Mouse (Mus musculus): ENCODE measurements around the gene Thsd7b. TPM values are rescaled to one million over a fixed set of nuclear protein-coding genes. Genes with fewer than 3 reads are reported as not detected.
"Not testable (repeated sequence)": the region's sequence is repeated elsewhere in the genome, so short reads cannot be mapped to it uniquely, and the experiment has no call there.

Thsd7b gene
- total RNA-seq, 2 experiments from 2014 or later: 1.4 to 1.6 TPM

DNA sequence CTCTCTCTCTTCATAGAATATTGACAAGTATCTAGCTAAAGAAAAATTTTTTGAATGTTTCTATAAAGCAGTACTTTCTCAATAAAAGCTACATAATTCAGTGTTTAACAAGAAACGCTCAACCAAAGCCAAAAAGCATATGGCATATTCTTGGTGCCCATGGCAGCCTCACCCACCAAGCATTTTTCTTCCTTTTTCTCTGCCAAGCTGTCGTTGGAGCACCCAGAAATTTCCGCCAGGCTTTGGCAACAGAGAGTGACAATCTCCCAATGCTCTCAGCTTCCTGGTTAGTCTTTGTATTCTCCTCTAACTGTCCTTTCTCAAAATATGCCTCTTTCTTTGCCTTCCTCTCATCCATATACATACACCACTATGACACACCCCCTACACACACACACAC, 857.8 kb downstream of the Thsd7b start:
- no peak for DNase-seq

DNA sequence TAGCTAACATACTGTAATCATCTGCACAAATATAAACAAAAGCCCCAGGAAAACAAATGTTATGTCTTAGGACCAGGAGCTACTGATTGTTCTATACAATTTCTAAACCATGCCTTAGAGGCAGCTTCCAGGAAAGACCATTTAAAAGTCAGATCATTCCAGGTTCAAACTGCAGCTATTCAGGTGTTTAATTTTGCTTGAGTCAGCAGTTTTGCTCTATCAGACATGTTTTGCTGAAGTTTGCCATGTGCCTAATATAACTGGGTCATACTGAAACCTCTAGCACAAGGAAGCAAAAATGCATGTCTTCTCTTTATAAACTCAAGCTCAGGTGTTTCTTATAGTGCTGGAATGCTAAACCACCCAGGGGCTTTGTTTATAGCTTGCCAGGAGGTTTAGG, 893.1 kb downstream of the Thsd7b start:
- no peak for DNase-seq

DNA sequence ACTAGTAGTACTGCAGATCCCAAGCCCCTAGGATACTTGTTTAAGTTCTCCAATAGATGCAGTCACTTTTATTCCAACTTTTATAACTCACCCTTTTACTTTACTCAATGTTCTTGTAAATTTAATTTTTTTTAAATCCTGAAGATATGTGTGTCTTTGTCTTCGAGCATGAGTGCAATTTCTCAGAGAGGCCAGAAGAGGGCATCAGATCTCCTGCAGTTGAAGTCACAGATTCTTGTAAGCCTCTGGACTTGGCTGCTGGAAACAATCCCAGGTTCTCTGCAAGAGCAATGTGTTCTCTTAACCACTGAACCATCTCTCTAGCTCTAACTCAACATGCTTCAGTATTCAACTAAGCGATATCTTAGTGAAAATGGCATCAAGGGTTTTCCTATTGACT, 894.2 kb downstream of the Thsd7b start:
- no peak for DNase-seq

DNA sequence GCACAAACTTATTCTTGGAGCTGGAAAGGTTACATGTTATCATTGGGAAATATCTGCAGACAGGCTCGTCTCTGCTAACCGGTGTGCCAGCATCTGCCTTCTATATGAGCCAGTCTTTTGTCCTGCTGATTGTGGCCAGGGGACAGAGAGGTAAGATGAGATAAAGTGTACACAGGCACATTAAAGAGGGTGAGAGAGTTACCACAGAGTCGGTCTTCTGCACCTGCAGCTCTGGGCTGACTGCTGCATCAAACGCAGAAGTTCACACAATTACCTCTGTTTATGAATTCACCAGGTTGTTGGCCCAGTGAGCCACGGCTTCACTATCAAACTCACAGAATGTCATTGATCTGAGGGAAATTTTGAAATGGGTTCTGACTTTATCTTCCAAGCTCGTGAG, 896.8 kb downstream of the Thsd7b start:
- DNase-seq: no peak

DNA sequence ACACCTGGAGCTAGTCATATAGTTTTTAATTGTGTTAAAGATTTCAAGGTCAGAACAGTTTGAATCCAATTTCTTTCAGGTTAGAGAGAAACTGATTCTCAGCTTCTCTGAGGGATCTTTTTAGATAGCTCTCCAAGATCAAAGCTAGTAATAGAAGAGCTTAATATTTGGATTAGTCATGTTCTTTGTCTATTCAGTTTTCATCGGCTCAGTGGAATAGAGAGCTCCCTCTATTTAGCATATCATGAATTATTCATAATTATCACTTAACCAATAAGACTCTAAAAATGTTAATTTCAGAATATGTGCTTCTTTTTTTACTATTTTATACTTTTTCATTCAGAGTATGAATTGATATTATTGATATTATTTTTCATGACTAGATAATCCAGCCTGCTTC, 897.2 kb downstream of the Thsd7b start:
- no peak for DNase-seq

DNA sequence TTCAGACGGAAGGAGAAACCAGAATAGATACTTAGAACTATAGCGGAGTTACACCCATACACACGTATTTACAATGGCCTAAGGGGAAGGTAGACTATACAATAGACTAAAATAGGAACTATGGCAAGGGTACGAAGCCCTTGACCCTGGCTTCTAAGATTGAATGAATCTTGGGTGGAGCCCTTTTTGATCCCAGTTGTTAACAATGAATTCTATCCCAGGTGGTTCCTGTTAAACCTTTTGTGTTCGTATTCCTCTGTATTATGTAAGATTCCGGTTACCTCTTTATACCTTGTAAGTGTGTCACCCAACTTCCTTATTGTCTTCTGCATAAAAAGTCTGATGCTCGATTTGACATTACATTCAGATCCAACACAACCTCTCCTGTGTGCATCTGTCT, 913.7 kb downstream of the Thsd7b start:
- not testable (repeated sequence) for DNase-seq

DNA sequence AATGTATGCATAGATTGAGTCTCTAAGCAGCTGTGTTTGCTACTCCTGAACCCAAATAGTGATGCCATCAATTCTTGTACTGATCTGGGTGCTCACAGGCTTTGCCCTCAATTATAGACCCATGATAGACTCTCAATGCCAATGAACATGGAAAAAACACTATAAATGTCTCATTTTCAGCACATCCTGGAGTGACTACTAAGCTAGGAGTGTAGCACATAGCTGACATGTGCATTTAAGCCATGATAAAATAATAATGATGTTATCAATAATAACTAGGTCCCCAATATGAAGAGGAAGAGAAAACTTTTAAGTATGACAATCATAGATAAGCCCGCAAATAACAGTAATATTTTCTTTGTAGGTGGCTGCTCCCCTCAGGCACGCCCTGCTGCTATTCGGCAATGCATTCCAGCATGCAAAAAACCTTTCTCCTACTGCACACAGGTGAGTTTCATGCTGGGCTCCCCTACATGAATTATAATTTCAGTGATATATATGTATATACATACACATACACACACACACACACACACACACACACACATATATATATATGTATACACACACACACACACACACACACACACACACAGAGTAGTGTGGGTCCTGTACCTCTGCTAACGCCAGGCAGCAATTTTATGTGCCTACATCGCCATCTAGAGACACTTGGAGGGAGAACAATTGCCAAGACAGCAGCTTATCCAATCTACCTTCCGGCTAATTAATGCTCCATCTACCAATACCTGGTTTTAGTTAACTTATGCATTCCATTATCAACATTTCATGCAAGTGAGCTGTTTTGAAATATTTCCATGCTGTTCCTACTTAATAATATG, 919.3 kb downstream of the Thsd7b start:
- peak; percentile 46 for DNase-seq

DNA sequence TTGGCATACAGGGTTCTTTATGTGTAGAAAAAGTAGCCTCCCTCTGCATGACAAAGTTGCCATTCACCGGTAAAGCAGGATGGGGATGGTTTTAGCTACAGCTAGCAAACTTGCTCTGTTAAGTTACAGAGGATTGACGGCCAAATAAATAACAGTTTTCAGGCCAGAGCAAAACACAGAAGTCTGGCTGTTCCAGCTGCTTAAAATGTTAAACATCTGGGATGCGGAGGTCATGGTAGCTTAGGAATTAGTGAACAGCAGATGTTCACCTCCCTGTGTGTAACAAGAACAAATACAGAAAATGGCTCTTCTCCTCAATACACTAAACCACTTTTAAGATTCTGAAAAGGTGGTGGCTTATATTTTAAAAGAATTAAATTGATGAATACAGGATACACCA, 944.3 kb downstream of the Thsd7b start:
- DNase-seq: no peak

DNA sequence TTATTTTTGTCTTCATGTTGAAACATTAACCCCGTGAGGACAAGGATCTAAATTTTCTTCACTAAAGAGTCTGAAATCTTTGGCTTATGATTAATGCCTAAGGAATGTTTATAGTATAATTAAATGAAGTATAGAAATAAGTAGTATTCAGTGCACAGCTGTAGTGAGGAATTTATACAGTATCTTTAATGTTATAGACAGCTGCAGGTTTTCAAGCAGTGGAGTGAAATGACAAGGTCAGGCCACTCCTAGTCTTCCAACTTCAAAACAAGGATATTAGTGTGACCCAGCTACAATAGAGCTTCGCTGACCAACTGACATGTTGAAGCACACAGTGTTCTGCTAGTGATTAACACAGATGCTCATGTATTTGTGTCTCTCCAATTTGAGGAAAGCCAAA, 949.8 kb downstream of the Thsd7b start:
- no peak for DNase-seq

DNA sequence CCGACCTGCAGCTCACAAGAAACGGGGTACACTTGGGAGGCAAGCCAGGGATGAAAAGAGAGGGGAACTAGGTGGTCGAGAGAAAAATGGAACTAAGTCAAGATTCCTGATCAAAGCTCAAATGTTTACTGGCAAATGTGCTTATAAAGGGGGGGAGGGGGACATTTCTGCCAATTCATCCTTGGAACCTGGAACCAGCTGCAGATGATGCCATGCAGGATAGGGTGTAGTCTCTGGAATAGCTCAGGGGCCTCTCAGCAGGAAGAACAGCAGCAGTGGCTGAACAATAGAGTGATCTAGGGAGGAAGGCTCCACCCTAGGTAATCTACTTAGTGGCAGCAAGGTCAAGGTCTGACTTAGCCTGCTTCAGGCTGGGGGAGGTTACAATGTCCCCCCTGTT, 972.5 kb downstream of the Thsd7b start:
- no peak for DNase-seq

DNA sequence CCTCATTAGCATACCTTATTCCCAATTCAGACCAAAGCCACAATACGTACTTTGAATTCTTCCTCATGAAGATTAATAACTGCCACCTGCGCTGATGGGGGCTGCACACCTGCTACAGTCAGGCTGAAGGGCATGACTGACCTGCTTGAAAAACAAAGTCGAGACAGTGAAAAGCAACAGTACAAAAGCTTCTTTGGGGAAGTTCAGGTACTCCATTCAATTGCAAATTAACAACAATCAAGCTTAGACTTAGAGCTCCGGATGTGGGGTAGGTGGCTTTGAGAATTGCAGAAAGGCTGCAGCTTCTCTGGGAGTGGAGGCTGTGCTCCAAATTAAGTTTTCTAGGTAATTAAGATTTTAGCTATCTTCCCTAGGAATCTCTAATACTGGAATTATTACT, 973.2 kb downstream of the Thsd7b start:
- DNase-seq: not testable (repeated sequence)

DNA sequence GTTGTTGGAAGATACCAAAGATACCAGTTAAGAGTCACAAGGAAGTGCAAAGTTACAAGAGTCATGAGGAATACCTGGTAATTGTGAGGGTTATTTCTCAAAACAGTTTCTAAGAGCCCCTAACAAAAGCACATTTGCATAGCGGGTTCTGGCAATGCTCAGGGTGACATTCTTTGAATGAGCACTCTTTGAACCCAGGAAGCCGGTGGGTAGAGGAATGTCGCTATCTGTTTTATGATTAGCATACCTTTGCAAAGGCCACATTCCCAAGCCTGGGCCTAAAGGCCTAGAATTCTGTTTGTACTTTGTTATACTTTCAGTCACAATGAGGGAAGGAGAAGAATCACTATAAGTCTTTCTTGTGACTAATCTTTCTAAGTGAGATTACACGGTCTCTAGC, 973.8 kb downstream of the Thsd7b start:
- not testable (repeated sequence) for DNase-seq

DNA sequence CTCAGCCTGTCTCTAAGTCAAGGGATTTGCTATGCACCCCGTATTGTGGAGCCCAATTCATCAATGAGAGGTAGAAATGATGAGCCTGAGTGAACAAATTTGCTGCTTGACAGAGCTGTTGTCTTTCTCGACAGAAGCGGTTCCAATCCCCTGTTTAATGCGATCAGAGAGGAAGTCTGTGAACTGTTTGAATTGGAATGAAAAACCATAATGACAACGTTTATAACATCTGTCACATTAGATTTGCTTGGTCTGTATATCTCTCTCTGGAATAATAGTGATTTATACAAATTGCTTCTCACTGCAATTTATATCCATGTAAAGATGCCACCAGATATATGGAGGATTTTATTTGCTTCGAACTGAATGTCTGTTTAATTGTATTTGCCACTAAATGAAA, 988.9 kb downstream of the Thsd7b start:
- DNase-seq: no peak

All from heart, postnatal 4 days (tissue).